Mouse (Mus musculus) MEL (cell line): Measurements from ENCODE around the gene Cdh23. TPM values are rescaled to one million over a fixed set of nuclear protein-coding genes. Genes with fewer than 3 reads are reported as not detected.

Experiments
- DNase-seq: peaks from one replicate; pipeline ENCODE4 v3.0.0; 2011; ENCODE audit warnings: low read depth, low spot score
- H3K27ac ChIP-seq: 2 replicates; pipeline ENCODE4 v1.5.1; 2012; ENCODE audit warnings: low read depth, mild to moderate bottlenecking, control low read depth, low read length, moderate library complexity; ENCODE audit not compliant: control insufficient read depth
- H3K27me3 ChIP-seq, 2 experiments: fragments of 150-350 bp in 1 of 2; sonication (generic) in 1 of 2; 2 replicates each; pipeline ENCODE4 v1.6.1; 2012; ENCODE audit warnings: low read length in 2 of 2, mild to moderate bottlenecking in 2 of 2, improper control_type of control experiment in 1 of 2, moderate library complexity in 1 of 2; ENCODE audit not compliant: insufficient read depth in 2 of 2, control insufficient read depth in 1 of 2
- H3K36me3 ChIP-seq, 2 experiments: 2 replicates each; pipeline ENCODE4 v1.6.1; 2012 to 2014; ENCODE audit warnings: low read length in 2 of 2, improper control_type of control experiment in 1 of 2, inconsistent platforms in 1 of 2, mild to moderate bottlenecking in 1 of 2; ENCODE audit not compliant: insufficient read depth in 2 of 2, control insufficient read depth in 1 of 2
- H3K4me1 ChIP-seq, 2 experiments: fragments of 150-350 bp in 1 of 2; sonication (generic) in 1 of 2; 2 replicates each; pipeline ENCODE4 v1.6.1; 2012; ENCODE audit warnings: low read length in 2 of 2, improper control_type of control experiment in 1 of 2, mild to moderate bottlenecking in 1 of 2; ENCODE audit not compliant: insufficient read depth in 2 of 2, control insufficient read depth in 1 of 2
- H3K4me3 ChIP-seq, 2 experiments: fragments of 150-350 bp in 1 of 2; sonication (generic) in 1 of 2; 2 replicates each; pipeline ENCODE4 v1.5.1; 2012; ENCODE audit warnings: low read depth in 2 of 2, low read length in 2 of 2, mild to moderate bottlenecking in 2 of 2, moderate library complexity in 2 of 2, control low read depth in 1 of 2, improper control_type of control experiment in 1 of 2; ENCODE audit not compliant: control insufficient read depth in 1 of 2, insufficient read depth in 1 of 2
- H3K79me2 ChIP-seq: 2 replicates; pipeline ENCODE4 v1.6.1; 2012; ENCODE audit warnings: mild to moderate bottlenecking, low read length, moderate library complexity; ENCODE audit not compliant: control insufficient read depth, poor library complexity, insufficient read depth
- H3K9ac ChIP-seq: 2 replicates; pipeline ENCODE4 v1.6.1; 2012; ENCODE audit warnings: low read depth, mild to moderate bottlenecking, control low read depth, low read length, moderate library complexity; ENCODE audit not compliant: control insufficient read depth, poor library complexity, severe bottlenecking
- H3K9me3 ChIP-seq: fragments of 150-350 bp; sonication (generic); replicated peaks from 2 replicates; pipeline ENCODE4 v1.6.1; 2012; ENCODE audit warnings: mild to moderate bottlenecking, low read length, improper control_type of control experiment, moderate library complexity; ENCODE audit not compliant: insufficient read depth
- CHD1 ChIP-seq: IDR thresholded peaks from 2 replicates; pipeline ENCODE4 v1.6.1; 2012; ENCODE audit warnings: low read depth, mild to moderate bottlenecking, inconsistent platforms, low read length, improper control_type of control experiment
- CHD2 ChIP-seq: IDR thresholded peaks from 2 replicates; pipeline ENCODE4 v1.6.1; 2011; ENCODE audit warnings: low read length, improper control_type of control experiment
- CTCF ChIP-seq, 3 experiments: IDR thresholded peaks in 2 of 3; conservative IDR thresholded peaks in 1 of 3; 2 replicates each; pipeline ENCODE4 v1.5.1; 2011 to 2012; ENCODE audit warnings: low read length in 3 of 3, low read depth in 2 of 3, mild to moderate bottlenecking in 2 of 3, improper control_type of control experiment in 1 of 3, inconsistent platforms in 1 of 3, mixed read lengths in 1 of 3, moderate library complexity in 1 of 3; ENCODE audit not compliant: control insufficient read depth in 1 of 3, insufficient read depth in 1 of 3, poor library complexity in 1 of 3, severe bottlenecking in 1 of 3
- E2F4 ChIP-seq: IDR thresholded peaks from 2 replicates; pipeline ENCODE4 v1.6.1; 2011; ENCODE audit warnings: low read depth, low read length, improper control_type of control experiment, borderline replicate concordance
- ELF1 ChIP-seq: IDR thresholded peaks from 2 replicates; pipeline ENCODE4 v1.6.1; 2014; ENCODE audit warnings: low read depth, mild to moderate bottlenecking, inconsistent platforms, low read length, improper control_type of control experiment, moderate library complexity
- EP300 ChIP-seq, 2 experiments: IDR thresholded peaks; 2 replicates each; pipeline ENCODE4 v1.6.1; 2011; ENCODE audit warnings: improper control_type of control experiment in 2 of 2, low read length in 2 of 2, low read depth in 1 of 2, mild to moderate bottlenecking in 1 of 2
- ETS1 ChIP-seq: IDR thresholded peaks from 2 replicates; pipeline ENCODE4 v1.6.1; 2012; ENCODE audit warnings: low read depth, mild to moderate bottlenecking, inconsistent platforms, low read length, improper control_type of control experiment, moderate library complexity
- GABPA ChIP-seq: IDR thresholded peaks from 2 replicates; pipeline ENCODE4 v1.6.1; 2012; ENCODE audit warnings: low read depth, mild to moderate bottlenecking, inconsistent platforms, low read length, improper control_type of control experiment, moderate library complexity
- GATA1 ChIP-seq: IDR thresholded peaks from 2 replicates; pipeline ENCODE4 v1.6.1; 2011; ENCODE audit warnings: low read depth, low read length, improper control_type of control experiment
- JUND ChIP-seq: IDR thresholded peaks from 2 replicates; pipeline ENCODE4 v1.6.1; 2011; ENCODE audit warnings: low read depth, mild to moderate bottlenecking, improper control_type of control experiment, low read length
- MAX ChIP-seq: IDR thresholded peaks from 2 replicates; pipeline ENCODE4 v1.6.1; 2011; ENCODE audit warnings: low read length, improper control_type of control experiment
- MAZ ChIP-seq: IDR thresholded peaks from 2 replicates; pipeline ENCODE4 v1.6.1; 2012; ENCODE audit warnings: low read depth, mild to moderate bottlenecking, inconsistent platforms, low read length, improper control_type of control experiment
- MEF2A ChIP-seq: IDR thresholded peaks from 2 replicates; pipeline ENCODE4 v1.6.1; 2014; ENCODE audit warnings: low read depth, mild to moderate bottlenecking, inconsistent platforms, low read length, improper control_type of control experiment; ENCODE audit not compliant: poor library complexity, insufficient replicate concordance, severe bottlenecking; ENCODE audit errors: extremely low read depth
- MXI1 ChIP-seq: IDR thresholded peaks from 2 replicates; pipeline ENCODE4 v1.6.1; 2011; ENCODE audit warnings: mild to moderate bottlenecking, low read depth, low read length, improper control_type of control experiment
- MYB ChIP-seq: IDR thresholded peaks from 2 replicates; pipeline ENCODE4 v1.6.1; 2011; ENCODE audit warnings: mild to moderate bottlenecking, low read depth, low read length, improper control_type of control experiment
- MYC ChIP-seq: IDR thresholded peaks from 2 replicates; pipeline ENCODE4 v1.6.1; 2011; ENCODE audit warnings: low read depth, mild to moderate bottlenecking, low read length, improper control_type of control experiment, moderate library complexity
- NELFE ChIP-seq: IDR thresholded peaks from 2 replicates; pipeline ENCODE4 v1.6.1; 2011; ENCODE audit warnings: low read depth, low read length, improper control_type of control experiment
- NRF1 ChIP-seq: IDR thresholded peaks from 2 replicates; pipeline ENCODE4 v1.6.1; 2014; ENCODE audit warnings: low read depth, mild to moderate bottlenecking, inconsistent platforms, low read length, improper control_type of control experiment, moderate library complexity; ENCODE audit not compliant: poor library complexity, insufficient read depth, severe bottlenecking
- POLR2A ChIP-seq, 2 experiments: IDR thresholded peaks; 2 replicates each; pipeline ENCODE4 v1.6.1; 2011 to 2012; ENCODE audit warnings: low read length in 2 of 2, mild to moderate bottlenecking in 2 of 2, control low read depth in 1 of 2, improper control_type of control experiment in 1 of 2, low read depth in 1 of 2, moderate library complexity in 1 of 2; ENCODE audit not compliant: control insufficient read depth in 1 of 2, insufficient read depth in 1 of 2, poor library complexity in 1 of 2
- POLR2AphosphoS2 ChIP-seq: IDR thresholded peaks from 2 replicates; pipeline ENCODE4 v1.6.1; 2011; ENCODE audit warnings: low read length, improper control_type of control experiment
- POLR2AphosphoS5 ChIP-seq: IDR thresholded peaks from 2 replicates; pipeline ENCODE4 v1.6.1; 2012; ENCODE audit warnings: low read depth, borderline replicate concordance, mild to moderate bottlenecking, inconsistent platforms, low read length, moderate library complexity, mixed read lengths
- RCOR1 ChIP-seq: IDR thresholded peaks from 2 replicates; pipeline ENCODE4 v1.6.1; 2012; ENCODE audit warnings: low read depth, mild to moderate bottlenecking, inconsistent platforms, low read length, improper control_type of control experiment
- SIN3A ChIP-seq: IDR thresholded peaks from 2 replicates; pipeline ENCODE4 v1.6.1; 2012; ENCODE audit warnings: low read length, improper control_type of control experiment, inconsistent platforms
- TCF12 ChIP-seq: IDR thresholded peaks from 2 replicates; pipeline ENCODE4 v1.6.1; 2014; ENCODE audit warnings: low read depth, mild to moderate bottlenecking, inconsistent platforms, low read length, improper control_type of control experiment, moderate library complexity
- UBTF ChIP-seq: IDR thresholded peaks from 2 replicates; pipeline ENCODE4 v1.6.1; 2012; ENCODE audit warnings: low read depth, mild to moderate bottlenecking, inconsistent platforms, low read length, improper control_type of control experiment, moderate library complexity, borderline replicate concordance; ENCODE audit not compliant: insufficient read depth
- USF1 ChIP-seq: IDR thresholded peaks from 2 replicates; pipeline ENCODE4 v1.6.1; 2014; ENCODE audit warnings: low read depth, mild to moderate bottlenecking, inconsistent platforms, low read length, improper control_type of control experiment, moderate library complexity
- ZC3H11A ChIP-seq: IDR thresholded peaks from 2 replicates; pipeline ENCODE4 v1.6.1; 2012; ENCODE audit warnings: low read depth, mild to moderate bottlenecking, inconsistent platforms, low read length, improper control_type of control experiment
- ZKSCAN1 ChIP-seq: IDR thresholded peaks from 2 replicates; pipeline ENCODE4 v1.6.1; 2012; ENCODE audit warnings: low read depth, mild to moderate bottlenecking, inconsistent platforms, low read length, improper control_type of control experiment, moderate library complexity
- ZMIZ1 ChIP-seq: IDR thresholded peaks from 2 replicates; pipeline ENCODE4 v1.6.1; 2012; ENCODE audit warnings: low read depth, mild to moderate bottlenecking, inconsistent platforms, low read length, improper control_type of control experiment, moderate library complexity
- ZNF384 ChIP-seq: IDR thresholded peaks from 2 replicates; pipeline ENCODE4 v1.6.1; 2012; ENCODE audit warnings: low read depth, mild to moderate bottlenecking, inconsistent platforms, low read length, improper control_type of control experiment
- polyA plus RNA-seq, 2 experiments: library from polyadenylated mRNA; stranded (reverse) in 1 of 2; unstranded in 1 of 2; fragments of >175 nt in 1 of 2; fragments of >200 nt in 1 of 2; gene quantifications; 2 replicates each; pipeline versions ENCODE4 v1.2.1 to v1.2.4; 2012; ENCODE audit warnings: low replicate concordance in 2 of 2, low read depth in 1 of 2; ENCODE audit not compliant: insufficient read length in 2 of 2, insufficient read depth in 1 of 2, missing spikeins in 1 of 2
- total RNA-seq: library from RNA; depleted of rRNA; stranded (reverse); fragments of 300-350 nt; gene quantifications from 2 replicates; pipeline ENCODE4 v1.2.3, GENCODE M21; 2012

The Cdh23 gene
- total and polyA plus RNA-seq, 3 experiments: 0.04 TPM; not detected in 2

GRCm38 (mm10) chr10:60370601-60371061, 325.7 kb downstream of the Cdh23 start:
- H3K36me3 ChIP-seq: no peaks in the 10 kb centered on the region
- no peak overlapping the region for H3K4me3 ChIP-seq
- H3K79me2 ChIP-seq: no peaks in the 10 kb centered on the region
- H3K4me1 ChIP-seq: 0 out of 4 replicates have a peak, but pooled peaks cover 0 to 2% of the 10 kb centered on the region in 2 experiments
- H3K9ac ChIP-seq: no peak overlapping the region
- TF ChIP-seq EP300 (IDR thresholded peaks at IDR 0.05; ENCODE audit: low read depth in 1 of 2, low read length in 2 of 2) (no peak), UBTF (no peak), ZNF384 (no peak), NRF1 (no peak), ETS1 (no peak), CTCF (IDR thresholded peaks at IDR 0.05 in 2 of 3, conservative IDR thresholded peaks at IDR 0.05 in 1 of 3; ENCODE audit: control insufficient read depth in 1 of 3, insufficient read depth in 1 of 3, low read depth in 2 of 3, low read length in 3 of 3, poor library complexity in 1 of 3, severe bottlenecking in 1 of 3) (no peak), ELF1 (no peak), MYC (no peak), GABPA (no peak), CHD2 (no peak), ZC3H11A (no peak), USF1 (no peak), POLR2AphosphoS2 (no peak), NELFE (no peak), RCOR1 (no peak), E2F4 (no peak), MAX (no peak)
- no peaks in the 10 kb centered on the region for H3K27me3 ChIP-seq
- no peaks in the 10 kb centered on the region for H3K9me3 ChIP-seq
- no peak for DNase-seq
- no peak overlapping the region for H3K27ac ChIP-seq

- no peak for TF ChIP-seq JUND
- no peak for TF ChIP-seq SIN3A
- TF ChIP-seq MYB: no peak
- TF ChIP-seq ZNF384: no peak
- no peak for TF ChIP-seq MEF2A
- TF ChIP-seq CHD1: no peak
- TF ChIP-seq ZKSCAN1: no peak
- no peak for TF ChIP-seq MAZ
- no peak for TF ChIP-seq MXI1
- TF ChIP-seq POLR2A (IDR thresholded peaks at IDR 0.05; ENCODE audit: control insufficient read depth in 1 of 2, insufficient read depth in 1 of 2, low read depth in 1 of 2, low read length in 2 of 2, poor library complexity in 1 of 2): no peak
- no peak for TF ChIP-seq GATA1
- TF ChIP-seq CTCF (IDR thresholded peaks at IDR 0.05 in 2 of 3, conservative IDR thresholded peaks at IDR 0.05 in 1 of 3; ENCODE audit: control insufficient read depth in 1 of 3, insufficient read depth in 1 of 3, low read depth in 2 of 3, low read length in 3 of 3, poor library complexity in 1 of 3, severe bottlenecking in 1 of 3): no peak
- no peak for TF ChIP-seq POLR2AphosphoS5
- no peak for TF ChIP-seq ZMIZ1
- TF ChIP-seq TCF12: no peak
- no peak for TF ChIP-seq NELFE
- DNase-seq: no peak
- no peaks in the 10 kb centered on the region for H3K27me3 ChIP-seq
- H3K4me1 ChIP-seq: 0 out of 4 replicates have a peak, but pooled peaks cover 0 to 2% of the 10 kb centered on the region in 2 experiments
- H3K36me3 ChIP-seq: no peaks in the 10 kb centered on the region
- no peaks in the 10 kb centered on the region for H3K79me2 ChIP-seq
- no peak overlapping the region for H3K27ac ChIP-seq
- H3K9me3 ChIP-seq: no peaks in the 10 kb centered on the region
- H3K9ac ChIP-seq: no peak overlapping the region
- no peak overlapping the region for H3K4me3 ChIP-seq
Observed at GRCm38 (mm10) chr10:60370098-60370497, 326.2 kb downstream of the Cdh23 start.
